Comparison of ENCODE assay signal across 25 mouse cellular contexts in the genomic region with DNA sequence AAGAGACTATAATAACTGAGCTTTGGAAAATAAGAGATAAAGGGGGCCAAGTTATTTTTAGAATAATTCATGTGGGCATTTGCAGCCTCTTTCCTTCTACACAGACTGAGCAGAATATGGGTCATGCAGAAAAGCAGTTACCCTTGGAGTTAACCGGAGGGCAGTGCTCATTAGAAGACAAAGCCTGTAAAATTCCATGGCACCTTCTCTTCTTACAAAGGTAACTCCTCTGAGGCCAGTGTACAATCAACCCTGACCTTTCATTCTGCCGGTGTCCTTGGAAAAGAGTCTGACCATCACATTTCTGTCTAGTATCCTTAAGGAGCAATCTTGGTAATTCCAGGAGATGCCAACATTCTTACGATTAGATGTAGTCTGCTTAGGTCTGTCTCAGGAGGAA. TPM values are rescaled to one million over a fixed set of nuclear protein-coding genes. Genes with fewer than 3 reads are reported as not detected.
DNase-seq lines count a peak whose midpoint lies in the region; ATAC-seq and TF ChIP-seq lines count a peak whose summit lies in the region.
"Had no signal": no experiment of that assay in that cellular context is flagged by ENCODE, and none has a peak within 500 bp of the region (broad histone marks: within the 10 kb centered on the region; RNA-seq: fewer than 3 reads in every experiment).

No protein-coding gene starts in this region.

- no peak for TF ChIP-seq POLR2A in cerebellum, adult 2 months (IDR thresholded peaks at IDR 0.05; ENCODE audit: borderline replicate concordance, insufficient read depth, low read length)
- TF ChIP-seq POLR2A in kidney, adult 2 months (IDR thresholded peaks at IDR 0.05; ENCODE audit: low read depth, low read length): no peak

- H3K9me3 ChIP-seq in heart, embryonic 12.5 days (replicated peaks): no peaks in the 10 kb centered on the region
- no peaks in the 10 kb centered on the region for H3K9me3 ChIP-seq in heart, embryonic 16.5 days (replicated peaks; ENCODE audit: control insufficient read depth, low read length)
- no peaks in the 10 kb centered on the region for H3K9me3 ChIP-seq in heart, embryonic 11.5 days (replicated peaks; ENCODE audit: control insufficient read depth, low read length)
- H3K9me3 ChIP-seq: embryonic facial prominence, embryonic 10.5 days; forebrain, embryonic 13.5 days; hindbrain, embryonic 13.5 days had no signal

- no peak overlapping the region for H3K27ac ChIP-seq in cerebellum, adult 2 months (ENCODE audit: insufficient read depth, low read length)
- H3K27ac ChIP-seq in heart, embryonic 12.5 days (ENCODE audit: poor library complexity, severe bottlenecking): peak overlapping the region; percentile 30
- peak overlapping the region; percentile 41 for H3K27ac ChIP-seq in heart, embryonic 16.5 days (ENCODE audit: low read length)
- no peak overlapping the region for H3K27ac ChIP-seq in heart, embryonic 11.5 days (ENCODE audit: low read depth, low read length)
- no peak overlapping the region for H3K27ac ChIP-seq in kidney, adult 2 months (ENCODE audit: insufficient read depth, low read depth, low read length)
- H3K27ac ChIP-seq: embryonic facial prominence, embryonic 10.5 days; forebrain, embryonic 13.5 days; hindbrain, embryonic 13.5 days had no signal

- no peak overlapping the region for H3K4me3 ChIP-seq in cerebellum, adult 2 months (replicated peaks; ENCODE audit: insufficient read depth, low read depth, low read length)
- no peak overlapping the region for H3K4me3 ChIP-seq in heart, embryonic 12.5 days
- H3K4me3 ChIP-seq in heart, embryonic 16.5 days (ENCODE audit: low read length): no peak overlapping the region
- no peak overlapping the region for H3K4me3 ChIP-seq in heart, embryonic 11.5 days (ENCODE audit: low read depth, low read length)
- H3K4me3 ChIP-seq in kidney, adult 2 months (ENCODE audit: insufficient read depth, low read depth, low read length): no peak overlapping the region
- H3K4me3 ChIP-seq: embryonic facial prominence, embryonic 10.5 days; forebrain, embryonic 13.5 days; hindbrain, embryonic 13.5 days had no signal

- WGBS in cerebellum, adult 2 months: 63% methylated on average over 3 of the region's 3 CpGs
- 62% methylated on average over 3 of the region's 3 CpGs for WGBS in heart, embryonic 12.5 days
- WGBS in heart, embryonic 16.5 days: 51% methylated on average over 3 of the region's 3 CpGs
- WGBS in heart, embryonic 11.5 days (ENCODE audit: insufficient replicate concordance): 65% methylated on average over 3 of the region's 3 CpGs
- WGBS in kidney, adult 2 months: 58% methylated on average over 3 of the region's 3 CpGs

- H3K4me2 ChIP-seq in heart, embryonic 12.5 days: 0 out of 2 replicates have a peak overlapping the region, but pooled peaks have one; percentile 9
- peak overlapping the region; percentile 15; the same call in 1 of the 2 replicates for H3K4me2 ChIP-seq in heart, embryonic 16.5 days (ENCODE audit: low read depth, low read length)
- H3K4me2 ChIP-seq in heart, embryonic 11.5 days: no peak overlapping the region
- H3K4me2 ChIP-seq: forebrain, embryonic 13.5 days; hindbrain, embryonic 13.5 days had no signal

- no peaks in the 10 kb centered on the region for H3K27me3 ChIP-seq in cerebellum, adult 2 months (ENCODE audit: control insufficient read depth, insufficient read depth, low read length)
- no peaks in the 10 kb centered on the region for H3K27me3 ChIP-seq in heart, embryonic 12.5 days (replicated peaks)
- H3K27me3 ChIP-seq in heart, embryonic 16.5 days (ENCODE audit: control insufficient read depth, insufficient read depth, low read length): no peaks in the 10 kb centered on the region
- H3K27me3 ChIP-seq in heart, embryonic 11.5 days (ENCODE audit: control insufficient read depth, insufficient read depth, low read length): no peaks in the 10 kb centered on the region
- H3K27me3 ChIP-seq in kidney, adult 2 months (replicated peaks; ENCODE audit: control insufficient read depth, insufficient read depth, low read length): no peaks in the 10 kb centered on the region
- H3K27me3 ChIP-seq: CH12.LX; forebrain, embryonic 13.5 days; hindbrain, embryonic 13.5 days; Patski had no signal

- intact Hi-C loops in heart, postnatal 14 days (cut with DNase I): no loop called here

- H3K4me1 ChIP-seq in cerebellum, adult 2 months (ENCODE audit: control insufficient read depth, insufficient read depth, low read length): peaks cover 10% of the 10 kb centered on the region
- peaks cover 19% of the 10 kb centered on the region for H3K4me1 ChIP-seq in heart, embryonic 12.5 days (replicated peaks)
- H3K4me1 ChIP-seq in heart, embryonic 16.5 days (ENCODE audit: control insufficient read depth, insufficient read depth, low read length): peaks cover 8% of the 10 kb centered on the region
- peaks cover 12% of the 10 kb centered on the region; the same call in 1 of the 2 replicates for H3K4me1 ChIP-seq in heart, embryonic 11.5 days (ENCODE audit: control insufficient read depth, insufficient read depth, low read length)
- no peaks in the 10 kb centered on the region for H3K4me1 ChIP-seq in kidney, adult 2 months (ENCODE audit: control insufficient read depth, insufficient read depth, low read length)
- H3K4me1 ChIP-seq: forebrain, embryonic 13.5 days; hindbrain, embryonic 13.5 days had no signal

- no peak for TF ChIP-seq CTCF in cerebellum, adult 2 months (IDR thresholded peaks at IDR 0.05; ENCODE audit: borderline replicate concordance, insufficient read depth, low read depth, low read length)
- no peak for TF ChIP-seq CTCF in kidney, adult 2 months (conservative IDR thresholded peaks at IDR 0.05; ENCODE audit: insufficient read depth, insufficient read length, low read depth, low read length)

- peaks cover 28% of the 10 kb centered on the region for H3K36me3 ChIP-seq in heart, embryonic 12.5 days
- H3K36me3 ChIP-seq in heart, embryonic 16.5 days (ENCODE audit: control insufficient read depth, insufficient read depth): no peaks in the 10 kb centered on the region
- H3K36me3 ChIP-seq in heart, embryonic 11.5 days (ENCODE audit: control insufficient read depth, insufficient read depth, low read length): no peaks in the 10 kb centered on the region
- no peaks in the 10 kb centered on the region for H3K36me3 ChIP-seq in kidney, adult 2 months (ENCODE audit: control insufficient read depth, insufficient read depth, low read length)
- H3K36me3 ChIP-seq: embryonic facial prominence, embryonic 10.5 days had no signal

- no peak for ATAC-seq in heart, embryonic 12.5 days (ENCODE audit: insufficient number of reproducible peaks, low FRiP score)
- ATAC-seq in heart, embryonic 16.5 days (replicated peaks; ENCODE audit: extremely low read depth, insufficient read depth, low FRiP score): no peak
- no peak for ATAC-seq in heart, embryonic 11.5 days (replicated peaks; ENCODE audit: insufficient number of reproducible peaks, low FRiP score, low TSS enrichment)
- ATAC-seq: activated CD4-positive, CD25-positive, alpha-beta regulatory T cell, adult 4 months; forebrain, embryonic 13.5 days; forebrain, postnatal 0 days; intestine, embryonic 16.5 days; Patski had no signal

- DNase-seq in cerebellum, adult 2 months: peak; percentile 25 to 56
- no peak for DNase-seq in cerebellum, adult 18-20 months
- DNase-seq in heart, postnatal 14 days: no peak
- DNase-seq in kidney, adult 2 months: peak; percentile 21
- DNase-seq in kidney, postnatal 25 days: no peak
- DNase-seq: adrenal gland, postnatal 36 days; cerebellum, adult 11 months; forebrain, postnatal 0 days; gastrocnemius, postnatal 14 days; heart, postnatal 36 days; kidney, adult 8-10 months; kidney, postnatal 36 days had no signal

- peak overlapping the region; percentile 40; the same call in 1 of the 2 replicates for H3K9ac ChIP-seq in heart, embryonic 12.5 days
- peak overlapping the region; percentile 23; the same call in 1 of the 2 replicates for H3K9ac ChIP-seq in heart, embryonic 16.5 days (ENCODE audit: low read length)
- H3K9ac ChIP-seq in heart, embryonic 11.5 days (ENCODE audit: low read depth, low read length): no peak overlapping the region
- H3K9ac ChIP-seq: forebrain, embryonic 13.5 days; forebrain, postnatal 0 days; hindbrain, embryonic 13.5 days had no signal

RNA-seq across cellular contexts. Expression of a gene that starts 37.0 kb away (rescaled TPM):
- 26.4 and 29.5 TPM in 2 replicates for polyA plus RNA-seq in cerebellum, adult 2 months (2012; rRNA removed)
- polyA plus RNA-seq in heart, embryonic 12.5 days (2016; fragmentation: Nextera tagmentation; extraction: Ambion mirVana): 0.17 and 0.18 TPM in 2 replicates
- under 1 TPM; 0.12 to 0.14 TPM for total RNA-seq in heart, postnatal 14 days (2021)
- 0.07 TPM in 1 of 2 replicates, not detected in the other for polyA plus RNA-seq in heart, embryonic 16.5 days (2015; fragmentation: Nextera tagmentation; extraction: Ambion mirVana)
- 0.13 and 0.15 TPM in 2 replicates for polyA plus RNA-seq in heart, embryonic 11.5 days (2014; fragmentation: Nextera tagmentation; extraction: Ambion mirVana)
- 0.05 and 0.11 TPM in 2 replicates for polyA plus RNA-seq in kidney, adult 2 months (2012; rRNA removed)
- total RNA-seq: adrenal gland, postnatal 36 days; CH12.LX; gastrocnemius, adult 18-20 months; gastrocnemius, postnatal 14 days; heart, postnatal 36 days had no signal
- polyA plus RNA-seq: embryonic facial prominence, embryonic 14.5 days; forebrain, embryonic 13.5 days; gonadal fat pad, adult 2 months; Patski had no signal

Comparison
In these comparisons a context has a peak if more than half of its experiments do, and no peak if none do; other contexts are left out.
1. DNase-seq: peak in cerebellum, adult 2 months (2 of 2) and kidney, adult 2 months (single experiment); none in cerebellum, adult 18-20 months (0 of 2), heart, postnatal 14 days (0 of 2) and kidney, postnatal 25 days (0 of 2).
2. H3K27ac ChIP-seq: peak in heart, embryonic 12.5 days (single experiment) and heart, embryonic 16.5 days (single experiment); none in cerebellum, adult 2 months (single experiment), heart, embryonic 11.5 days (single experiment) and kidney, adult 2 months (single experiment).
3. RNA of a gene that starts 37.0 kb away (polyA plus RNA-seq): 26.4 to 29.5 TPM in cerebellum, adult 2 months; 0.17 to 0.18 TPM in heart, embryonic 12.5 days, 0.13 to 0.15 TPM in heart, embryonic 11.5 days, 0.05 to 0.11 TPM in kidney, adult 2 months and 0.07 TPM in heart, embryonic 16.5 days; every median in the first group is over 10 times any median in the second.